Mouse (Mus musculus) heart, embryonic 15.5 days (tissue): ENCODE results near the gene Mxra7. TPM values are rescaled to one million over a fixed set of nuclear protein-coding genes. Genes with fewer than 3 reads are reported as not detected.
"Not testable (repeated sequence)": the region's sequence is repeated elsewhere in the genome, so short reads cannot be mapped to it uniquely, and the experiment has no call there.

Experiments
- ATAC-seq: fragments of 200-750 bp; cut with Nextera tagmentation; replicated peaks from 2 replicates; pipeline ENCODE4 v1.8.0; 2017; ENCODE audit warnings: low read depth, moderate TSS enrichment; ENCODE audit not compliant: insufficient number of reproducible peaks, insufficient read depth, low FRiP score
- H3K27ac ChIP-seq: fragments of 300-500 bp; sonication (generic); 2 replicates; pipeline ENCODE4 v1.5.1; 2015; ENCODE audit warnings: mild to moderate bottlenecking, inconsistent platforms
- H3K27me3 ChIP-seq: fragments of 300-500 bp; sonication (generic); 2 replicates; pipeline ENCODE4 v1.6.1; 2015; ENCODE audit warnings: inconsistent platforms
- H3K36me3 ChIP-seq: fragments of 300-500 bp; sonication (generic); 2 replicates; pipeline ENCODE4 v1.6.1; 2015; ENCODE audit warnings: mild to moderate bottlenecking, inconsistent platforms
- H3K4me1 ChIP-seq: fragments of 300-500 bp; sonication (generic); replicated peaks from 2 replicates; pipeline ENCODE4 v1.6.1; 2015; ENCODE audit warnings: inconsistent platforms
- H3K4me2 ChIP-seq: fragments of 300-500 bp; sonication (generic); 2 replicates; pipeline ENCODE4 v1.6.1; 2015; ENCODE audit warnings: inconsistent platforms, mild to moderate bottlenecking, moderate library complexity
- H3K4me3 ChIP-seq: fragments of 300-500 bp; sonication (generic); 2 replicates; pipeline ENCODE4 v1.5.1; 2015; ENCODE audit warnings: mild to moderate bottlenecking, inconsistent platforms
- H3K9ac ChIP-seq: fragments of 300-500 bp; sonication (generic); 2 replicates; pipeline ENCODE4 v1.6.1; 2015; ENCODE audit warnings: mild to moderate bottlenecking, inconsistent platforms
- H3K9me3 ChIP-seq: fragments of 300-500 bp; sonication (generic); replicated peaks from 2 replicates; pipeline ENCODE4 v1.6.1; 2016; ENCODE audit warnings: inconsistent platforms
- WGBS: fragments of 180-500 bp; shearing (Covaris S2); methylation state at CpG from one replicate; pipeline ENCODE4 v1.1.7; 2015; ENCODE audit warnings: mixed read lengths; 5-methylcytosine and 5-hydroxymethylcytosine counted together
- polyA plus RNA-seq: library from polyadenylated mRNA; unstranded; fragments of >200 nt; fragmentation: Nextera tagmentation; extraction: Ambion mirVana; gene quantifications from 2 replicates; pipeline ENCODE4 v1.2.1, GENCODE M21; 2015

The Mxra7 gene
- polyA plus RNA-seq, 1 experiment from 2014 or later: 18.8 TPM

- Histone ChIP-seq H3K4me3 (peak within 1 kb of the TSS; percentile 83), H3K9ac (peak within 1 kb of the TSS; percentile 98), H3K4me2 (peak within 1 kb of the TSS; percentile 70), H3K27ac (peak within 1 kb of the TSS; percentile 100), H3K27me3 (no peaks in the 10 kb centered on the region), H3K36me3 (peaks cover 20% of the 10 kb centered on the region; the same call in 1 of the 2 replicates), H3K9me3 (no peaks in the 10 kb centered on the region), H3K4me1 (peaks cover 29% of the 10 kb centered on the region)
- ATAC-seq: peak; percentile 85
- 1% methylated on average over 74 of the region's 74 CpGs for WGBS
Measured at GRCm38 (mm10) chr11:116852891-116853511, 25.2 kb upstream of the Mxra7 start, which contains the start of gene Srsf2. Gene Srsf2, minus strand, starts transcription at chr11:116853094.

GRCm38 (mm10) chr11:116852291-116852890 is 24.5 kb upstream of the Mxra7 start, which contains the start of gene Mfsd11:
Gene Mfsd11, plus strand, starts transcription at chr11:116852440.
- ATAC-seq: peak; percentile 65
- WGBS: under 1% methylated on average over 70 of the region's 91 CpGs
- Histone ChIP-seq H3K4me1 (peaks cover 26% of the 10 kb centered on the region), H3K4me3 (peak within 1 kb of the TSS; percentile 83), H3K9me3 (no peaks in the 10 kb centered on the region), H3K4me2 (peak within 1 kb of the TSS; percentile 70), H3K36me3 (peaks cover 20% of the 10 kb centered on the region; the same call in 1 of the 2 replicates), H3K27me3 (no peaks in the 10 kb centered on the region), H3K27ac (peak within 1 kb of the TSS; percentile 100), H3K9ac (peak within 1 kb of the TSS; percentile 98)

- under 1% methylated on average over 29 of the region's 29 CpGs for WGBS
- H3K9me3 ChIP-seq: no peaks in the 10 kb centered on the region
- H3K36me3 ChIP-seq: peaks cover 20% of the 10 kb centered on the region; the same call in 1 of the 2 replicates
- H3K9ac ChIP-seq: peak overlapping the region; percentile 98
- ATAC-seq: no peak
- H3K27ac ChIP-seq: peak overlapping the region; percentile 100
- H3K4me3 ChIP-seq: peak overlapping the region; percentile 83
- peaks cover 21% of the 10 kb centered on the region for H3K4me1 ChIP-seq
- H3K4me2 ChIP-seq: peak overlapping the region; percentile 70
- no peaks in the 10 kb centered on the region for H3K27me3 ChIP-seq
Measured at GRCm38 (mm10) chr11:116851576-116852290, 23.9 kb upstream of the Mxra7 start.

- ATAC-seq: no peak
- WGBS: 28% methylated on average over 6 of the region's 6 CpGs
- H3K27me3 ChIP-seq: no peaks in the 10 kb centered on the region
- H3K9ac ChIP-seq: peak overlapping the region; percentile 98
- no peaks in the 10 kb centered on the region for H3K9me3 ChIP-seq
- H3K4me2 ChIP-seq: peak overlapping the region; percentile 70
- peaks cover 21% of the 10 kb centered on the region for H3K4me1 ChIP-seq
- H3K27ac ChIP-seq: peak overlapping the region; percentile 100; the same call in 1 of the 2 replicates
- H3K36me3 ChIP-seq: peaks cover 20% of the 10 kb centered on the region; the same call in 1 of the 2 replicates
- peak overlapping the region; percentile 83 for H3K4me3 ChIP-seq
Measured at GRCm38 (mm10) chr11:116850833-116851477, 23.1 kb upstream of the Mxra7 start.

GRCm38 (mm10) chr11:116850085-116850484 is 22.2 kb upstream of the Mxra7 start:
- peaks cover 20% of the 10 kb centered on the region; the same call in 1 of the 2 replicates for H3K36me3 ChIP-seq
- 38% methylated on average over 4 of the region's 4 CpGs for WGBS
- no peak overlapping the region for H3K9ac ChIP-seq
- H3K4me2 ChIP-seq: peak overlapping the region; percentile 70
- no peak for ATAC-seq
- H3K4me1 ChIP-seq: peaks cover 19% of the 10 kb centered on the region
- H3K4me3 ChIP-seq: peak overlapping the region; percentile 21; the same call in 1 of the 2 replicates
- no peak overlapping the region for H3K27ac ChIP-seq
- H3K27me3 ChIP-seq: no peaks in the 10 kb centered on the region
- H3K9me3 ChIP-seq: no peaks in the 10 kb centered on the region

GRCm38 (mm10) chr11:116849587-116849986 is 21.7 kb upstream of the Mxra7 start:
- Histone ChIP-seq H3K27ac (no peak overlapping the region), H3K36me3 (peaks cover 20% of the 10 kb centered on the region; the same call in 1 of the 2 replicates), H3K9me3 (no peaks in the 10 kb centered on the region), H3K4me1 (peaks cover 16% of the 10 kb centered on the region), H3K4me3 (no peak overlapping the region), H3K27me3 (no peaks in the 10 kb centered on the region), H3K4me2 (no peak overlapping the region), H3K9ac (no peak overlapping the region)
- no peak for ATAC-seq

- H3K27me3 ChIP-seq, H3K4me2 ChIP-seq, H3K4me3 ChIP-seq, H3K9me3 ChIP-seq, ATAC-seq, H3K9ac ChIP-seq, H3K27ac ChIP-seq: not testable (repeated sequence)
- peaks cover 20% of the 10 kb centered on the region; the same call in 1 of the 2 replicates for H3K36me3 ChIP-seq
- WGBS: 73% methylated on average over 2 of the region's 2 CpGs
- H3K4me1 ChIP-seq: peaks cover 17% of the 10 kb centered on the region
Measured at GRCm38 (mm10) chr11:116848877-116849178, 21.0 kb upstream of the Mxra7 start.

- no peak for ATAC-seq
- H3K4me1 ChIP-seq: peaks cover 17% of the 10 kb centered on the region
- H3K9me3 ChIP-seq: no peaks in the 10 kb centered on the region
- H3K4me2 ChIP-seq: no peak overlapping the region
- no peak overlapping the region for H3K27ac ChIP-seq
- no peak overlapping the region for H3K4me3 ChIP-seq
- H3K27me3 ChIP-seq: no peaks in the 10 kb centered on the region
- 79% methylated on average over 5 of the region's 5 CpGs for WGBS
- peaks cover 20% of the 10 kb centered on the region; the same call in 1 of the 2 replicates for H3K36me3 ChIP-seq
- H3K9ac ChIP-seq: no peak overlapping the region
Measured at GRCm38 (mm10) chr11:116848086-116848876, 20.4 kb upstream of the Mxra7 start.

- no peak for ATAC-seq
- Histone ChIP-seq H3K9ac (no peak overlapping the region), H3K27ac (no peak overlapping the region), H3K4me3 (no peak overlapping the region), H3K36me3 (peaks cover 20% of the 10 kb centered on the region; the same call in 1 of the 2 replicates), H3K4me2 (no peak overlapping the region), H3K4me1 (peaks cover 17% of the 10 kb centered on the region), H3K9me3 (no peaks in the 10 kb centered on the region), H3K27me3 (no peaks in the 10 kb centered on the region)
- 90% methylated on average over 3 of the region's 3 CpGs for WGBS
Measured at GRCm38 (mm10) chr11:116847187-116848085, 19.6 kb upstream of the Mxra7 start.
